11 mouse cellular contexts compared by ENCODE assay signal in genomic region chr8:124633001-124633703, GRCm38 (mm10). TPM values are rescaled to one million over a fixed set of nuclear protein-coding genes. Genes with fewer than 3 reads are reported as not detected.
DNase-seq lines count a peak whose midpoint lies in the region; ATAC-seq and TF ChIP-seq lines count a peak whose summit lies in the region.
"Had no signal": no experiment of that assay in that cellular context is flagged by ENCODE, and none has a peak within 500 bp of the region (broad histone marks: within the 10 kb centered on the region; RNA-seq: fewer than 3 reads in every experiment).

No protein-coding gene starts in this region.

- no peak overlapping the region for H3K4me2 ChIP-seq in forebrain, postnatal 0 days (ENCODE audit: low read depth)
- no peak overlapping the region for H3K4me2 ChIP-seq in forebrain, embryonic 11.5 days (ENCODE audit: low read depth, low read length, severe bottlenecking)
- no peak overlapping the region for H3K4me2 ChIP-seq in stomach, embryonic 15.5 days
- no peak overlapping the region for H3K4me2 ChIP-seq in liver, embryonic 12.5 days
- H3K4me2 ChIP-seq: limb, embryonic 15.5 days had no signal

- DNase-seq in forebrain, postnatal 0 days = peak; percentile 35
- DNase-seq in forebrain, embryonic 11.5 days (ENCODE audit: low spot score) = no peak
- DNase-seq in cerebellum, postnatal 36 days = peak; percentile 36 to 54
- peak; percentile 93 to 95 for DNase-seq in heart, postnatal 10 days
- DNase-seq in left cerebral cortex, postnatal 10 days (ENCODE audit: extremely low spot score in 1 of 2, low spot score in 2 of 2) = peak; percentile 46 to 49
- no peak for DNase-seq in embryonic facial prominence, embryonic 10.5 days (ENCODE audit: low spot score)

- H3K4me1 ChIP-seq in forebrain, postnatal 0 days (ENCODE audit: insufficient read depth) = no peaks in the 10 kb centered on the region
- H3K4me1 ChIP-seq in forebrain, embryonic 11.5 days (replicated peaks; ENCODE audit: control insufficient read depth, insufficient read depth, low read length) = no peaks in the 10 kb centered on the region
- peaks cover 14% of the 10 kb centered on the region; the same call in 1 of the 2 replicates for H3K4me1 ChIP-seq in stomach, embryonic 15.5 days
- no peaks in the 10 kb centered on the region for H3K4me1 ChIP-seq in liver, embryonic 12.5 days
- peaks cover 12% of the 10 kb centered on the region for H3K4me1 ChIP-seq in embryonic facial prominence, embryonic 10.5 days

- H3K27ac ChIP-seq in forebrain, postnatal 0 days (ENCODE audit: low read depth, low read length) = no peak overlapping the region
- no peak overlapping the region for H3K27ac ChIP-seq in forebrain, embryonic 11.5 days (ENCODE audit: low read depth, low read length)
- H3K27ac ChIP-seq in stomach, embryonic 15.5 days = peak overlapping the region; percentile 85
- no peak overlapping the region for H3K27ac ChIP-seq in liver, embryonic 12.5 days
- no peak overlapping the region for H3K27ac ChIP-seq in embryonic facial prominence, embryonic 10.5 days (replicated peaks)
- H3K27ac ChIP-seq: limb, embryonic 15.5 days had no signal

- intact Hi-C loops in heart, postnatal 10 days (cut with DNase I) = loop anchor here (2.0 kb wide), 1 partner anchor 30 kb away; the partner anchor contains the start of gene 2310022B05Rik
- intact Hi-C loops in left cerebral cortex, postnatal 10 days (cut with DNase I) = no loop called here

- WGBS in forebrain, postnatal 0 days = 75% methylated on average over 14 of the region's 14 CpGs
- WGBS in forebrain, embryonic 11.5 days = 87% methylated on average over 14 of the region's 14 CpGs
- WGBS in stomach, embryonic 15.5 days = 55% methylated on average over 14 of the region's 14 CpGs
- 67% methylated on average over 14 of the region's 14 CpGs for WGBS in liver, embryonic 12.5 days (ENCODE audit: insufficient replicate concordance)
- 87% methylated on average over 14 of the region's 14 CpGs for WGBS in embryonic facial prominence, embryonic 10.5 days

- no peaks in the 10 kb centered on the region for H3K27me3 ChIP-seq in forebrain, postnatal 0 days (ENCODE audit: insufficient read depth, low read length)
- H3K27me3 ChIP-seq in forebrain, embryonic 11.5 days (ENCODE audit: control insufficient read depth, insufficient read depth, low read length) = no peaks in the 10 kb centered on the region
- no peaks in the 10 kb centered on the region for H3K27me3 ChIP-seq in stomach, embryonic 15.5 days (replicated peaks)
- H3K27me3 ChIP-seq in liver, embryonic 12.5 days (replicated peaks) = no peaks in the 10 kb centered on the region
- no peaks in the 10 kb centered on the region for H3K27me3 ChIP-seq in embryonic facial prominence, embryonic 10.5 days (replicated peaks; ENCODE audit: low read depth, poor library complexity, severe bottlenecking)
- H3K27me3 ChIP-seq: limb, embryonic 15.5 days had no signal

- no peak overlapping the region for H3K4me3 ChIP-seq in forebrain, postnatal 0 days (ENCODE audit: low read depth, low read length)
- no peak overlapping the region for H3K4me3 ChIP-seq in forebrain, embryonic 11.5 days (ENCODE audit: low read depth, low read length)
- H3K4me3 ChIP-seq in stomach, embryonic 15.5 days (replicated peaks) = no peak overlapping the region
- H3K4me3 ChIP-seq in liver, embryonic 12.5 days = no peak overlapping the region
- no peak overlapping the region for H3K4me3 ChIP-seq in embryonic facial prominence, embryonic 10.5 days
- H3K4me3 ChIP-seq: limb, embryonic 15.5 days had no signal

- H3K9me3 ChIP-seq in forebrain, postnatal 0 days (ENCODE audit: low read length) = no peaks in the 10 kb centered on the region
- H3K9me3 ChIP-seq in forebrain, embryonic 11.5 days (ENCODE audit: control insufficient read depth, low read length) = no peaks in the 10 kb centered on the region
- no peaks in the 10 kb centered on the region for H3K9me3 ChIP-seq in stomach, embryonic 15.5 days
- no peaks in the 10 kb centered on the region for H3K9me3 ChIP-seq in liver, embryonic 12.5 days (replicated peaks)
- no peaks in the 10 kb centered on the region for H3K9me3 ChIP-seq in embryonic facial prominence, embryonic 10.5 days
- H3K9me3 ChIP-seq: limb, embryonic 15.5 days had no signal

- peaks cover 25% of the 10 kb centered on the region for H3K36me3 ChIP-seq in forebrain, postnatal 0 days (ENCODE audit: insufficient read depth)
- H3K36me3 ChIP-seq in forebrain, embryonic 11.5 days (ENCODE audit: control insufficient read depth, insufficient read depth, low read length) = no peaks in the 10 kb centered on the region
- H3K36me3 ChIP-seq in stomach, embryonic 15.5 days = peaks cover 13% of the 10 kb centered on the region
- peaks cover 19% of the 10 kb centered on the region for H3K36me3 ChIP-seq in liver, embryonic 12.5 days
- peaks cover 32% of the 10 kb centered on the region for H3K36me3 ChIP-seq in embryonic facial prominence, embryonic 10.5 days (replicated peaks)

- no peak overlapping the region for H3K9ac ChIP-seq in forebrain, postnatal 0 days
- no peak overlapping the region for H3K9ac ChIP-seq in forebrain, embryonic 11.5 days (ENCODE audit: low read length)
- H3K9ac ChIP-seq in stomach, embryonic 15.5 days = no peak overlapping the region
- no peak overlapping the region for H3K9ac ChIP-seq in liver, embryonic 12.5 days
- H3K9ac ChIP-seq: limb, embryonic 15.5 days had no signal

- peak; percentile 70 for ATAC-seq in forebrain, postnatal 0 days
- ATAC-seq in forebrain, embryonic 11.5 days (replicated peaks; ENCODE audit: low FRiP score) = no peak
- peak; percentile 37 for ATAC-seq in stomach, embryonic 15.5 days (ENCODE audit: insufficient read depth, low FRiP score, low read depth)
- ATAC-seq in liver, embryonic 12.5 days = no peak

- TF ChIP-seq CTCF in forebrain, postnatal 0 days (IDR thresholded peaks at IDR 0.05; ENCODE audit: low read depth) = no peak

RNA-seq across cellular contexts. Expression of gene 2310022B05Rik, which starts 30.0 kb away (rescaled TPM):
- total RNA-seq in forebrain, postnatal 0 days (2014; rRNA removed) = 68.2 and 79.7 TPM in 2 replicates
- polyA plus RNA-seq in forebrain, postnatal 0 days (2015; fragmentation: Nextera tagmentation; extraction: Ambion mirVana) = 35.7 and 37.8 TPM in 2 replicates
- polyA plus RNA-seq in forebrain, embryonic 11.5 days (2014; fragmentation: Nextera tagmentation; extraction: Ambion mirVana) = 23.5 and 26.6 TPM in 2 replicates
- total RNA-seq in heart, postnatal 10 days (2021) = 100 to 1,000 TPM; 144 to 160 TPM
- 10 to 100 TPM; 55.2 to 64.5 TPM for total RNA-seq in left cerebral cortex, postnatal 10 days (2021)
- 25.1 and 26.5 TPM in 2 replicates for polyA plus RNA-seq in stomach, embryonic 15.5 days (2015; fragmentation: Nextera tagmentation; extraction: Ambion mirVana)
- polyA plus RNA-seq in liver, embryonic 12.5 days (2016; fragmentation: Nextera tagmentation; extraction: Ambion mirVana) = 9.4 and 10.2 TPM in 2 replicates
- 24.2 and 24.4 TPM in 2 replicates for polyA plus RNA-seq in embryonic facial prominence, embryonic 10.5 days (2016; fragmentation: Nextera tagmentation; extraction: Ambion mirVana)

RNA-seq across cellular contexts. Expression of gene Capn9, which starts 57.2 kb away (rescaled TPM):
- not detected in 2 replicates for total RNA-seq in forebrain, postnatal 0 days (2014; rRNA removed)
- 0.29 and 0.34 TPM in 2 replicates for polyA plus RNA-seq in forebrain, postnatal 0 days (2015; fragmentation: Nextera tagmentation; extraction: Ambion mirVana)
- 0.15 TPM in 1 of 2 replicates, not detected in the other for polyA plus RNA-seq in forebrain, embryonic 11.5 days (2014; fragmentation: Nextera tagmentation; extraction: Ambion mirVana)
- total RNA-seq in heart, postnatal 10 days (2021) = not detected
- not detected for total RNA-seq in left cerebral cortex, postnatal 10 days (2021)
- polyA plus RNA-seq in stomach, embryonic 15.5 days (2015; fragmentation: Nextera tagmentation; extraction: Ambion mirVana) = 0.24 TPM in 2 replicates
- polyA plus RNA-seq in liver, embryonic 12.5 days (2016; fragmentation: Nextera tagmentation; extraction: Ambion mirVana) = 0.05 TPM in 1 of 2 replicates, not detected in the other
- not detected in 2 replicates for polyA plus RNA-seq in embryonic facial prominence, embryonic 10.5 days (2016; fragmentation: Nextera tagmentation; extraction: Ambion mirVana)
- total RNA-seq: CH12.LX had no signal
- polyA plus RNA-seq: embryonic facial prominence, embryonic 11.5 days had no signal

Comparison
In these comparisons a context has a peak if more than half of its experiments do, and no peak if none do; other contexts are left out.
1. ATAC-seq: peak in forebrain, postnatal 0 days (single experiment) and stomach, embryonic 15.5 days (single experiment); none in forebrain, embryonic 11.5 days (single experiment) and liver, embryonic 12.5 days (single experiment).
2. DNase-seq: peak in forebrain, postnatal 0 days (single experiment), cerebellum, postnatal 36 days (2 of 2), heart, postnatal 10 days (2 of 2) and left cerebral cortex, postnatal 10 days (2 of 2); none in forebrain, embryonic 11.5 days (single experiment) and embryonic facial prominence, embryonic 10.5 days (single experiment).